Mouse (Mus musculus): ENCODE data around the gene Olfr1040. TPM values are rescaled to one million over a fixed set of nuclear protein-coding genes. Genes with fewer than 3 reads are reported as not detected.

Olfr1040 gene
- not detected in 2 replicates for polyA plus RNA-seq (2012; rRNA removed)

GRCm38 (mm10) chr2:86146632-86147031, at the start of gene Olfr1040:
Gene Olfr1040, minus strand, starts transcription at chr2:86146732.

GRCm38 (mm10) chr2:86185583-86185982, 39.1 kb upstream of the Olfr1040 start, which contains the start of gene Olfr52:
Gene Olfr52, minus strand, starts transcription at chr2:86185683.

DNA sequence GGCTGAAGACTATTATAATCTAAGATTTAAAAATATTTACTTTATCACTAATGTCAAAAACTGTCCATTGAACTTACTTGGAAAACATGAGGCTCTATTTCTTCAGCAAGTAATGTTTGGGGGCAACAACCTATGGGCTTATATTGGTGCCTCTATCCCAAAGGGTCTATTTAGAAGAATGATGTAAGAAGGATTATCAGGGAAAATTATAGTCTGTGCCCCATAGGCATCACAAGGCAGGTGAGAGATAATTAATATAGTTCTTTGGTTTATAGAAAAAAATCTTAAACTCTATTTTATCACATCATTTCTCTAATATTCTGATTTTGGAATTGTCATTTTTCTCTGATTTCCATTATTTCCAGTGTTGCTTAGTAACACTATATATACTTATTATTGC, 31.2 kb upstream of the Olfr1040 start, which contains the start of gene Olfr1044:
Gene Olfr1044 (minus strand): TSS at position 101 of the 400 bp plus-strand sequence.

GRCm38 (mm10) chr2:86167422-86167821, 20.9 kb upstream of the Olfr1040 start, which contains the start of gene Olfr1043:
Gene Olfr1043, minus strand, starts transcription at chr2:86167522.

GRCm38 (mm10) chr2:86161738-86162137, 15.2 kb upstream of the Olfr1040 start, which contains the start of gene Olfr1042:
Gene Olfr1042, minus strand, starts transcription at chr2:86161838.

GRCm38 (mm10) chr2:86135828-86136227, 10.7 kb downstream of the Olfr1040 start, which contains the start of gene Olfr1039:
Gene Olfr1039, minus strand, starts transcription at chr2:86135928.

Other genes with a start within 250 kb of the Olfr1040 start
- gene Olfr1024, start 241.7 kb downstream of the Olfr1040 start, polyA plus RNA-seq (2012; rRNA removed): not detected in 2 replicates
- gene Olfr1025-ps1, start 231.5 kb downstream of the Olfr1040 start, polyA plus RNA-seq (2012; rRNA removed): not detected in 2 replicates
- not detected in 2 replicates for gene Olfr1026, start 225.2 kb downstream of the Olfr1040 start, polyA plus RNA-seq (2012; rRNA removed)
- gene Olfr1028, start 196.3 kb downstream of the Olfr1040 start, polyA plus RNA-seq (2012; rRNA removed): under 0.01 TPM in 1 of 2 replicates, not detected in the other
- gene Olfr1029, start 172.8 kb downstream of the Olfr1040 start, polyA plus RNA-seq (2012; rRNA removed): not detected in 2 replicates
- not detected in 2 replicates for gene Olfr1030, start 167.5 kb downstream of the Olfr1040 start, polyA plus RNA-seq (2012; rRNA removed)
- gene Olfr1031, start 156.4 kb downstream of the Olfr1040 start, polyA plus RNA-seq (2012; rRNA removed): not detected in 2 replicates
- gene Olfr1032, start 141.2 kb downstream of the Olfr1040 start, polyA plus RNA-seq (2012; rRNA removed): not detected in 2 replicates
- 0.28 and 0.37 TPM in 2 replicates for gene Olfr1033, start 126.1 kb downstream of the Olfr1040 start, polyA plus RNA-seq (2012; rRNA removed)
- 0.06 and 0.09 TPM in 2 replicates for gene Olfr1034, start 100.9 kb downstream of the Olfr1040 start, polyA plus RNA-seq (2012; rRNA removed)
- not detected in 2 replicates for gene Olfr1036, start 72.7 kb downstream of the Olfr1040 start, polyA plus RNA-seq (2012; rRNA removed)
- gene Olfr1037, start 59.3 kb downstream of the Olfr1040 start, polyA plus RNA-seq (2012; rRNA removed): not detected in 2 replicates
- gene Olfr1039, start 10.8 kb downstream of the Olfr1040 start, polyA plus RNA-seq (2012; rRNA removed): not detected in 2 replicates
- not detected in 2 replicates for gene Olfr1042, start 15.1 kb upstream of the Olfr1040 start, polyA plus RNA-seq (2012; rRNA removed)
- not detected in 2 replicates for gene Olfr1043, start 20.8 kb upstream of the Olfr1040 start, polyA plus RNA-seq (2012; rRNA removed)
- gene Olfr1044, start 31.1 kb upstream of the Olfr1040 start, polyA plus RNA-seq (2012; rRNA removed): not detected in 2 replicates
- gene Olfr52, start 39.0 kb upstream of the Olfr1040 start, polyA plus RNA-seq (2012; rRNA removed): not detected in 2 replicates
- not detected in 2 replicates for gene Olfr1045, start 56.3 kb upstream of the Olfr1040 start, polyA plus RNA-seq (2012; rRNA removed)
- not detected in 2 replicates for gene Olfr1046, start 72.6 kb upstream of the Olfr1040 start, polyA plus RNA-seq (2012; rRNA removed)
- gene Olfr1047, start 84.7 kb upstream of the Olfr1040 start, polyA plus RNA-seq (2012; rRNA removed): not detected in 2 replicates
- gene Olfr1048, start 93.6 kb upstream of the Olfr1040 start, polyA plus RNA-seq (2012; rRNA removed): not detected in 2 replicates
- gene Olfr1049, start 111.6 kb upstream of the Olfr1040 start, polyA plus RNA-seq (2012; rRNA removed): not detected in 2 replicates
- not detected in 2 replicates for gene Olfr1051, start 132.4 kb upstream of the Olfr1040 start, polyA plus RNA-seq (2012; rRNA removed)
- not detected in 2 replicates for gene Olfr1052, start 145.7 kb upstream of the Olfr1040 start, polyA plus RNA-seq (2012; rRNA removed)
- gene Olfr1053, start 168.6 kb upstream of the Olfr1040 start, polyA plus RNA-seq (2012; rRNA removed): not detected in 2 replicates
- gene Olfr1054, start 188.7 kb upstream of the Olfr1040 start, polyA plus RNA-seq (2012; rRNA removed): not detected in 2 replicates
- not detected in 2 replicates for gene Olfr1055, start 203.6 kb upstream of the Olfr1040 start, polyA plus RNA-seq (2012; rRNA removed)
- gene Olfr1056, start 215.7 kb upstream of the Olfr1040 start, polyA plus RNA-seq (2012; rRNA removed): not detected in 2 replicates
- gene Olfr1057, start 231.7 kb upstream of the Olfr1040 start, polyA plus RNA-seq (2012; rRNA removed): not detected in 2 replicates
- not detected in 2 replicates for gene Olfr1058, start 241.8 kb upstream of the Olfr1040 start, polyA plus RNA-seq (2012; rRNA removed)

All from liver, embryonic 14 days (tissue).